Mouse (Mus musculus) right cerebral cortex, postnatal 10 days (tissue): ENCODE data around the gene Slc1a7.

Experiments
- DNase-seq, 2 experiments: peaks; one replicate each; pipeline ENCODE4 v3.0.0; 2021; ENCODE audit warnings: low spot score in 2 of 2

Gene Slc1a7

GRCm38 (mm10) chr4:107969781-107970180 is 1.6 kb downstream of the Slc1a7 start:
- DNase-seq = no peak

- no peak for DNase-seq
Measured at GRCm38 (mm10) chr4:107971162-107971561, 3.0 kb downstream of the Slc1a7 start.

- no peak for DNase-seq
Measured at GRCm38 (mm10) chr4:107974527-107974926, 6.4 kb downstream of the Slc1a7 start.

- no peak for DNase-seq
Measured at GRCm38 (mm10) chr4:107975004-107975403, 6.9 kb downstream of the Slc1a7 start.

- DNase-seq = peak; percentile 46 to 65
Measured at GRCm38 (mm10) chr4:107977593-107977992, 9.5 kb downstream of the Slc1a7 start.

GRCm38 (mm10) chr4:107979530-107979929 is 11.4 kb downstream of the Slc1a7 start:
- DNase-seq = peak; percentile 51 to 63

- no peak for DNase-seq
Measured at GRCm38 (mm10) chr4:107980002-107980600, 12.0 kb downstream of the Slc1a7 start.

- no peak for DNase-seq
Measured at GRCm38 (mm10) chr4:107983717-107984116, 15.6 kb downstream of the Slc1a7 start.

- DNase-seq = peak; percentile 89 to 93
Measured at GRCm38 (mm10) chr4:107984282-107984981, 16.3 kb downstream of the Slc1a7 start.

GRCm38 (mm10) chr4:107985812-107986211 is 17.7 kb downstream of the Slc1a7 start:
- DNase-seq = no peak

- no peak for DNase-seq
Measured at GRCm38 (mm10) chr4:107986386-107987168, 18.4 kb downstream of the Slc1a7 start.

GRCm38 (mm10) chr4:107988931-107989330 is 20.8 kb downstream of the Slc1a7 start:
- no peak for DNase-seq

- DNase-seq = no peak
Measured at GRCm38 (mm10) chr4:107990818-107991217, 22.7 kb downstream of the Slc1a7 start.

- no peak for DNase-seq
Measured at GRCm38 (mm10) chr4:107991879-107992278, 23.7 kb downstream of the Slc1a7 start.

GRCm38 (mm10) chr4:107995011-107995410 is 26.9 kb downstream of the Slc1a7 start:
- no peak for DNase-seq

GRCm38 (mm10) chr4:107995727-107996126 is 27.6 kb downstream of the Slc1a7 start:
- no peak for DNase-seq

- DNase-seq = no peak
Measured at GRCm38 (mm10) chr4:107996418-107996986, 28.4 kb downstream of the Slc1a7 start.

- DNase-seq = no peak
Measured at GRCm38 (mm10) chr4:107998641-107999332, 30.7 kb downstream of the Slc1a7 start.

- DNase-seq = no peak
Measured at GRCm38 (mm10) chr4:107999380-107999779, 31.2 kb downstream of the Slc1a7 start.

GRCm38 (mm10) chr4:108005328-108005727 is 37.2 kb downstream of the Slc1a7 start:
- DNase-seq = no peak

- DNase-seq = no peak
Measured at GRCm38 (mm10) chr4:108007532-108008103, 39.5 kb downstream of the Slc1a7 start.
